Mouse (Mus musculus) liver, embryonic 13.5 days (tissue): ENCODE measurements at regions not wholly inside any gene's neighbourhood (a gene's known extent, or its start where the extent isn't known, plus 50 kb on each side); places are given as distances from the start of the nearest gene placed in this dataset.
A peak's percentile ranks its signal among the peaks of the same experiment; 100 is the strongest.

ENCODE experiments used
- ATAC-seq: fragments of 200-750 bp; cut with Nextera tagmentation; 2 replicates; pipeline ENCODE4 v1.8.0; 2017; ENCODE audit warnings: low read depth, mild to moderate bottlenecking, moderate number of reproducible peaks, moderate library complexity
- DNase-seq: peaks from one replicate; pipeline ENCODE4 v3.0.0; 2022
- H3K27ac ChIP-seq: fragments of 300-500 bp; sonication (generic); 2 replicates; pipeline ENCODE4 v1.5.1; 2015; ENCODE audit warnings: moderate library complexity, mild to moderate bottlenecking, inconsistent platforms
- H3K27me3 ChIP-seq: fragments of 300-500 bp; sonication (generic); 2 replicates; pipeline ENCODE4 v1.6.1; 2015; ENCODE audit warnings: mild to moderate bottlenecking, inconsistent platforms
- H3K36me3 ChIP-seq: fragments of 300-500 bp; sonication (generic); 2 replicates; pipeline ENCODE4 v1.6.1; 2015; ENCODE audit warnings: mild to moderate bottlenecking, inconsistent platforms
- H3K4me1 ChIP-seq: fragments of 300-500 bp; sonication (generic); replicated peaks from 2 replicates; pipeline ENCODE4 v1.6.1; 2015; ENCODE audit warnings: inconsistent platforms
- H3K4me2 ChIP-seq: fragments of 300-500 bp; sonication (generic); 2 replicates; pipeline ENCODE4 v1.6.1; 2015; ENCODE audit warnings: inconsistent platforms, mild to moderate bottlenecking, moderate library complexity
- H3K4me3 ChIP-seq: fragments of 300-500 bp; sonication (generic); replicated peaks from 2 replicates; pipeline ENCODE4 v1.5.1; 2015; ENCODE audit warnings: mild to moderate bottlenecking, inconsistent platforms
- H3K9ac ChIP-seq: fragments of 300-500 bp; sonication (generic); 2 replicates; pipeline ENCODE4 v1.6.1; 2015; ENCODE audit warnings: mild to moderate bottlenecking, inconsistent platforms
- H3K9me3 ChIP-seq: fragments of 300-500 bp; sonication (generic); replicated peaks from 2 replicates; pipeline ENCODE4 v1.6.1; 2016; ENCODE audit warnings: inconsistent platforms
- WGBS: fragments of 180-500 bp; shearing (Covaris S2); methylation state at CpG from one replicate; pipeline ENCODE4 v1.1.7; 2015; ENCODE audit not compliant: insufficient replicate concordance; 5-methylcytosine and 5-hydroxymethylcytosine counted together

GRCm38 (mm10) chr13:37667871-37668270 is 110.3 kb upstream of the Rreb1 start:
- Histone ChIP-seq H3K4me1 (peaks cover 20% of the 10 kb centered on the region), H3K4me2 (no peak overlapping the region), H3K4me3 (no peak overlapping the region), H3K36me3 (no peaks in the 10 kb centered on the region), H3K27ac (no peak overlapping the region), H3K27me3 (no peaks in the 10 kb centered on the region), H3K9me3 (no peaks in the 10 kb centered on the region), H3K9ac (no peak overlapping the region)
- DNase-seq, result no peak
- ATAC-seq, result no peak
- WGBS, result 58% methylated on average over 5 of the region's 5 CpGs

- Histone ChIP-seq H3K4me2 (no peak overlapping the region), H3K4me1 (peaks cover 28% of the 10 kb centered on the region), H3K27me3 (no peaks in the 10 kb centered on the region), H3K27ac (no peak overlapping the region), H3K9ac (no peak overlapping the region), H3K9me3 (no peaks in the 10 kb centered on the region), H3K36me3 (no peaks in the 10 kb centered on the region), H3K4me3 (no peak overlapping the region)
- ATAC-seq (no peak), DNase-seq (no peak)
- 58% methylated on average over 5 of the region's 5 CpGs for WGBS
Observed at GRCm38 (mm10) chr13:37671109-37671508, 107.1 kb upstream of the Rreb1 start.

GRCm38 (mm10) chr13:37674676-37675350 is 103.4 kb upstream of the Rreb1 start:
- Histone ChIP-seq H3K27ac (no peak overlapping the region), H3K4me2 (no peak overlapping the region), H3K36me3 (no peaks in the 10 kb centered on the region), H3K9ac (no peak overlapping the region), H3K9me3 (no peaks in the 10 kb centered on the region), H3K27me3 (no peaks in the 10 kb centered on the region; the same call in 1 of the 2 replicates), H3K4me3 (no peak overlapping the region), H3K4me1 (peaks cover 22% of the 10 kb centered on the region)
- WGBS, result 38% methylated on average over 12 of the region's 12 CpGs
- DNase-seq (no peak), ATAC-seq (no peak)

- H3K4me3 ChIP-seq, result no peak overlapping the region
- H3K9me3 ChIP-seq, result no peaks in the 10 kb centered on the region
- H3K9ac ChIP-seq, result no peak overlapping the region
- WGBS, result 23% methylated on average over 3 of the region's 3 CpGs
- no peaks in the 10 kb centered on the region; the same call in 1 of the 2 replicates for H3K27me3 ChIP-seq
- H3K4me1 ChIP-seq, result peaks cover 22% of the 10 kb centered on the region
- DNase-seq, result no peak
- H3K4me2 ChIP-seq, result no peak overlapping the region
- no peak overlapping the region for H3K27ac ChIP-seq
- no peaks in the 10 kb centered on the region for H3K36me3 ChIP-seq
- 0 out of 2 replicates have a peak, but pooled peaks have one; percentile 12 for ATAC-seq
Observed at GRCm38 (mm10) chr13:37675718-37676117, 102.5 kb upstream of the Rreb1 start.

GRCm38 (mm10) chr13:37676912-37677311 is 101.3 kb upstream of the Rreb1 start:
- DNase-seq, result no peak
- H3K27ac ChIP-seq, result no peak overlapping the region
- no peaks in the 10 kb centered on the region for H3K9me3 ChIP-seq
- no peak for ATAC-seq
- H3K4me3 ChIP-seq, result no peak overlapping the region
- WGBS, result 62% methylated on average over 6 of the region's 6 CpGs
- no peaks in the 10 kb centered on the region; the same call in 1 of the 2 replicates for H3K27me3 ChIP-seq
- peaks cover 22% of the 10 kb centered on the region for H3K4me1 ChIP-seq
- no peak overlapping the region for H3K9ac ChIP-seq
- no peak overlapping the region for H3K4me2 ChIP-seq
- H3K36me3 ChIP-seq, result no peaks in the 10 kb centered on the region

GRCm38 (mm10) chr13:37678251-37678650 is 99.9 kb upstream of the Rreb1 start:
- no peak for DNase-seq
- Histone ChIP-seq H3K27me3 (no peaks in the 10 kb centered on the region; the same call in 1 of the 2 replicates), H3K36me3 (no peaks in the 10 kb centered on the region), H3K27ac (no peak overlapping the region), H3K4me2 (no peak overlapping the region), H3K4me3 (no peak overlapping the region), H3K4me1 (peaks cover 22% of the 10 kb centered on the region), H3K9ac (no peak overlapping the region), H3K9me3 (no peaks in the 10 kb centered on the region)
- WGBS, result 53% methylated on average over 12 of the region's 12 CpGs
- ATAC-seq, result no peak

- ATAC-seq, result no peak
- no peaks in the 10 kb centered on the region for H3K36me3 ChIP-seq
- peaks cover 22% of the 10 kb centered on the region for H3K4me1 ChIP-seq
- WGBS, result 76% methylated on average over 9 of the region's 9 CpGs
- no peak overlapping the region for H3K4me3 ChIP-seq
- H3K27ac ChIP-seq, result no peak overlapping the region
- H3K9me3 ChIP-seq, result no peaks in the 10 kb centered on the region
- no peak for DNase-seq
- H3K9ac ChIP-seq, result no peak overlapping the region
- H3K27me3 ChIP-seq, result no peaks in the 10 kb centered on the region; the same call in 1 of the 2 replicates
- H3K4me2 ChIP-seq, result no peak overlapping the region
Observed at GRCm38 (mm10) chr13:37678772-37679171, 99.4 kb upstream of the Rreb1 start.

GRCm38 (mm10) chr13:37680837-37681619 is 97.2 kb upstream of the Rreb1 start:
- WGBS, result 46% methylated on average over 4 of the region's 4 CpGs
- Histone ChIP-seq H3K4me2 (no peak overlapping the region), H3K27ac (no peak overlapping the region), H3K36me3 (no peaks in the 10 kb centered on the region), H3K9me3 (no peaks in the 10 kb centered on the region), H3K4me3 (no peak overlapping the region), H3K4me1 (peaks cover 7% of the 10 kb centered on the region; the same call in 1 of the 2 replicates), H3K9ac (no peak overlapping the region), H3K27me3 (no peaks in the 10 kb centered on the region; the same call in 1 of the 2 replicates)
- DNase-seq (no peak), ATAC-seq (no peak)

- Histone ChIP-seq H3K36me3 (no peaks in the 10 kb centered on the region), H3K4me1 (0 out of 2 replicates have a peak, but pooled peaks cover 2% of the 10 kb centered on the region), H3K4me2 (no peak overlapping the region), H3K27ac (no peak overlapping the region), H3K9me3 (no peaks in the 10 kb centered on the region), H3K9ac (no peak overlapping the region), H3K27me3 (no peaks in the 10 kb centered on the region; the same call in 1 of the 2 replicates), H3K4me3 (no peak overlapping the region)
- WGBS, result 67% methylated on average over 6 of the region's 6 CpGs
- ATAC-seq, result no peak
- DNase-seq, result no peak
Observed at GRCm38 (mm10) chr13:37683045-37683679, 95.0 kb upstream of the Rreb1 start.

GRCm38 (mm10) chr13:37685617-37686016 is 92.6 kb upstream of the Rreb1 start:
- no peak overlapping the region for H3K4me3 ChIP-seq
- no peak overlapping the region for H3K4me2 ChIP-seq
- 45% methylated on average over 2 of the region's 2 CpGs for WGBS
- H3K9ac ChIP-seq, result no peak overlapping the region
- no peaks in the 10 kb centered on the region for H3K9me3 ChIP-seq
- DNase-seq (no peak), ATAC-seq (no peak)
- no peaks in the 10 kb centered on the region for H3K27me3 ChIP-seq
- no peaks in the 10 kb centered on the region for H3K36me3 ChIP-seq
- H3K27ac ChIP-seq, result no peak overlapping the region
- 0 out of 2 replicates have a peak, but pooled peaks cover 3% of the 10 kb centered on the region for H3K4me1 ChIP-seq

GRCm38 (mm10) chr13:37686109-37686508 is 92.1 kb upstream of the Rreb1 start:
- Histone ChIP-seq H3K4me3 (no peak overlapping the region), H3K4me2 (no peak overlapping the region), H3K27me3 (no peaks in the 10 kb centered on the region), H3K9me3 (no peaks in the 10 kb centered on the region), H3K27ac (no peak overlapping the region), H3K4me1 (0 out of 2 replicates have a peak, but pooled peaks cover 3% of the 10 kb centered on the region), H3K9ac (no peak overlapping the region), H3K36me3 (no peaks in the 10 kb centered on the region)
- ATAC-seq (no peak), DNase-seq (no peak)
- 59% methylated on average over 2 of the region's 2 CpGs for WGBS
